Mouse (Mus musculus) colon, adult 2 months (tissue): Measurements from ENCODE around the gene 1700023F06Rik. TPM values are rescaled to one million over a fixed set of nuclear protein-coding genes. Genes with fewer than 3 reads are reported as not detected.

Source experiments
- polyA plus RNA-seq: library from polyadenylated mRNA; depleted of rRNA; stranded (reverse); fragments of >200 nt; gene quantifications from 2 replicates; pipeline ENCODE4 v1.2.3, GENCODE M21; 2012; rRNA removed

The 1700023F06Rik gene
- polyA plus RNA-seq = 0.50 and 0.73 TPM in 2 replicates

DNA sequence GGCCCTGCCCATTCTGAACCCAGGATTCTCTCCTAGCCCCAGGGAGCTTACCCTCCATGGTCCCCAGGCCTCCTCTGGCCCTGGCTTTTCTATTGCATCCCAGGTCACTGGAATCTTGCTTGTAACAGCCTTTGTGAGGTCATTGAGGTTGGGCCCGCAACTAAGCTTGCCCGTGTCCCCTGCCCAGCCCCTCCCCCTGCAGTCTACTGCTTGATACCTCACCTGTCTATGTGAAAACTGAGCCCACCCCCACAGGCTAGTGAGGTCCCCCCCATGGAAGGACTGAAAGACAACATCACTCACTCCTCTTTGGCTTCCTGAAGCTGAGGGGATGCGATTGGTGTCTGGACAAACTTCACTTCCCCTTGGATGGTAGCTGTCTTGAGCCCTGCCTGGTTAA, at the start of gene 1700023F06Rik:
Gene 1700023F06Rik, minus strand, starts transcription at position 101 of the 400 bp plus-strand sequence.

DNA sequence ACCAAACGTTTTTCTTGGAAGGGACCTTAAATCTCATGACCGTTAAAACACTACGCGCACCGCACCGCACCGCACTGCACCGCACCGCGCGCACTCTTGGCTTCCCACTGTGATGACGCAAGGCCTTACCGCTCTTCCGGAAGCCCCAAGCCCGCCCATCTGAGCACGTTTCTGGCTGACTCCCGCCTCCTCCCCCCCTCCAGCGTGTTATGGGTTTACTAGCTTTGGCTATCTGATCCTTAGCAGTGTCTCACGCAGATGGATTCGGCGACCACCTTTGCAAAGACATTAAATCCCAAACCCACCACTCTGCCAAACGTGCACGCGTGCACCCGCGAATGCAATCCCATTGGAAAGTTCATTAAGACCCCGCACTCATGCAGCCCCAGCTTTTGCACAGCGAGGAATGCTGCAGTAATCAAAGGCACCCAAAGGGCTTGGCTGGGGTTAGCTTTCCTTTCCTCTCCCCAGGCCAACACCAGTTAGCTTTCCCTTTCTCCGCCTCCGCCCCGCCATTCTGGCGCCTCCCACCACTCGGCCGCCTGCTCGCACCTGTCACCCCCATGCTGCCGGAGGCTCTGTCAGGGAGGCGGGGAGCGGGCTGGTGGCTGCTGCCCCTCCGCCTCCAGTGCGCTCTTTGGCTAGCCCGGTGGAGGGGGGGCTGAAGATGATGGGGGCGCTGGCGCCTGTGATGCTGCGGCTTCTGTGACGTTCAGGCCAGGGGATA, 9.6 kb upstream of the 1700023F06Rik start, which contains the start of gene Spata32:
Gene Spata32, minus strand, starts transcription at position 643 of the 727 bp plus-strand sequence.

GRCm38 (mm10) chr11:103170494-103171285, 37.7 kb downstream of the 1700023F06Rik start, which contains the start of gene Fmnl1:
Gene Fmnl1, plus strand, starts transcription at chr11:103171107.

Other genes starting within 250 kb of the 1700023F06Rik start
- gene Nmt1, start 180.4 kb downstream of the 1700023F06Rik start, polyA plus RNA-seq = 31.0 and 31.9 TPM in 2 replicates
- gene Dcakd, start 180.2 kb downstream of the 1700023F06Rik start, polyA plus RNA-seq = 53.7 and 68.5 TPM in 2 replicates
- 9.0 and 24.8 TPM in 2 replicates for gene Plcd3, start 106.9 kb downstream of the 1700023F06Rik start, polyA plus RNA-seq
- gene Acbd4, start 106.9 kb downstream of the 1700023F06Rik start, polyA plus RNA-seq = 22.8 and 28.9 TPM in 2 replicates
- gene Hexim1, start 92.3 kb downstream of the 1700023F06Rik start, polyA plus RNA-seq = 16.2 and 16.4 TPM in 2 replicates
- 3.1 and 4.3 TPM in 2 replicates for gene Hexim2, start 76.1 kb downstream of the 1700023F06Rik start, polyA plus RNA-seq
- 5.6 and 7.7 TPM in 2 replicates for gene Fmnl1, start 37.5 kb downstream of the 1700023F06Rik start, polyA plus RNA-seq
- gene Spata32, start 9.9 kb upstream of the 1700023F06Rik start, polyA plus RNA-seq = not detected in 2 replicates
- 11.2 and 11.7 TPM in 2 replicates for gene Map3k14, start 58.9 kb upstream of the 1700023F06Rik start, polyA plus RNA-seq
- 204 and 239 TPM in 2 replicates for gene Arhgap27, start 155.1 kb upstream of the 1700023F06Rik start, polyA plus RNA-seq
- 25.9 and 28.9 TPM in 2 replicates for gene Plekhm1, start 204.1 kb upstream of the 1700023F06Rik start, polyA plus RNA-seq